Mouse (Mus musculus) monocyte, adult 5-6 weeks (primary cell): Measurements from ENCODE around the gene Insig2. TPM values are rescaled to one million over a fixed set of nuclear protein-coding genes. Genes with fewer than 3 reads are reported as not detected.

ENCODE experiments used
- ATAC-seq: fragments of 153-309, 156-312 bp; replicated peaks from 2 replicates; pipeline ENCODE4 v1.8.0; 2017; ENCODE audit warnings: mild to moderate bottlenecking; ENCODE audit not compliant: low TSS enrichment, insufficient number of reproducible peaks, severe bottlenecking, poor library complexity, low FRiP score
- total RNA-seq: library from RNA; stranded (forward); fragments of 200-1000, 200-491, 200-594 nt; gene quantifications from 3 replicates; pipeline ENCODE4 v1.2.3, GENCODE M21; 2017

Gene Insig2
- total RNA-seq, 1 experiment from 2014 or later, result 15.4 TPM

- peak; percentile 42; the same call in 1 of the 2 replicates for ATAC-seq
Measured at GRCm38 (mm10) chr1:121328193-121328555, 4.2 kb downstream of the Insig2 start.

- ATAC-seq, result peak; percentile 91
Measured at GRCm38 (mm10) chr1:121327344-121328192, 4.8 kb downstream of the Insig2 start.

GRCm38 (mm10) chr1:121326591-121327343, 5.6 kb downstream of the Insig2 start:
- ATAC-seq, result no peak

- ATAC-seq, result no peak
Measured at GRCm38 (mm10) chr1:121323501-121323900, 8.9 kb downstream of the Insig2 start.

- ATAC-seq, result no peak
Measured at GRCm38 (mm10) chr1:121314766-121315428, 17.5 kb downstream of the Insig2 start.

GRCm38 (mm10) chr1:121313181-121313580, 19.2 kb downstream of the Insig2 start:
- ATAC-seq, result no peak

GRCm38 (mm10) chr1:121312326-121312725, 20.1 kb downstream of the Insig2 start:
- no peak for ATAC-seq

GRCm38 (mm10) chr1:121296717-121297255, 35.6 kb downstream of the Insig2 start:
- no peak for ATAC-seq

GRCm38 (mm10) chr1:121293571-121293970, 38.8 kb downstream of the Insig2 start:
- no peak for ATAC-seq

GRCm38 (mm10) chr1:121290841-121291240, 41.5 kb downstream of the Insig2 start:
- ATAC-seq, result no peak

- ATAC-seq, result no peak
Measured at GRCm38 (mm10) chr1:121290340-121290739, 42.0 kb downstream of the Insig2 start.

- no peak for ATAC-seq
Measured at GRCm38 (mm10) chr1:121284197-121284596, 48.2 kb downstream of the Insig2 start.

GRCm38 (mm10) chr1:121280501-121280900, 51.9 kb downstream of the Insig2 start:
- ATAC-seq, result no peak

GRCm38 (mm10) chr1:121278370-121278769, 54.0 kb downstream of the Insig2 start:
- ATAC-seq, result no peak

- ATAC-seq, result no peak
Measured at GRCm38 (mm10) chr1:121277466-121277865, 54.9 kb downstream of the Insig2 start.

GRCm38 (mm10) chr1:121275961-121276506, 56.4 kb downstream of the Insig2 start:
- no peak for ATAC-seq

GRCm38 (mm10) chr1:121260171-121260741, 72.1 kb downstream of the Insig2 start:
- no peak for ATAC-seq
